Mouse (Mus musculus): ENCODE results near the gene Lrrc56.

DNA sequence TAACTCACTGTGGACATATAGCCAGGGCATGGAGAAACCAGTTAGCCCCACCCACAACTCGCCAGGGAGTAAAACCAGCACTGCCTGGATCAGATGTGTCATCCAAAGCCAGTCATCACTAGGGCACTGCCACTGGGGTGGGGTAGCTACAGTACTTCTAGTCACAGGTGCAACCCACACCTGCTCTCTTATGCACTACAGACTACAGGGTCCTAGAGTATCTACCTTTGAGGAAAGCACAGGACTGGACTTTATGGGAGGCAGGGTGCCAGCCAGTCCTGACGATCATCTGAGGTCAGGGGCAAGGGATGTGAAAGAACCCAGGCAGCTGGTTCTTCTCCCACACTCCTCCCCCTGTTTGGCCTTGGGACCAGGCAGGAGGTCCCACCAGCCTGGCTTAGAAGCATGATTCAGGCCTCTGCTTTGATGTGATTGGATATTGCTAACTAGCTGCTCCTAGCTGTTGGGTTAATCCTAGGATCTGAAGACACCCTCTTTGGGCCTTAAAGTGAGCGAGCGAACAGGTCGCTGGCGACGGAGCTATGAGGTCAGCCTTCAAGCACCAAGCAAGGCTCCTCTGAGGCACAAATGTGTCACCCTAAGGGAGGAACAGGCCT, 25.9 kb upstream of the Lrrc56 start:
- TF ChIP-seq EP300 (IDR thresholded peaks at IDR 0.05; ENCODE audit: low read depth): no peak
- no peak for TF ChIP-seq CTCF (IDR thresholded peaks at IDR 0.05; ENCODE audit: low read depth)

Data from heart, postnatal 0 days (tissue).